Mouse (Mus musculus) kidney, postnatal 4 days (tissue): ENCODE measurements around the gene Kcns3.

Source experiments
- DNase-seq, 2 experiments: peaks; one replicate each; pipeline ENCODE4 v3.0.0; 2021; ENCODE audit warnings: mixed read lengths in 2 of 2

The Kcns3 gene

DNA sequence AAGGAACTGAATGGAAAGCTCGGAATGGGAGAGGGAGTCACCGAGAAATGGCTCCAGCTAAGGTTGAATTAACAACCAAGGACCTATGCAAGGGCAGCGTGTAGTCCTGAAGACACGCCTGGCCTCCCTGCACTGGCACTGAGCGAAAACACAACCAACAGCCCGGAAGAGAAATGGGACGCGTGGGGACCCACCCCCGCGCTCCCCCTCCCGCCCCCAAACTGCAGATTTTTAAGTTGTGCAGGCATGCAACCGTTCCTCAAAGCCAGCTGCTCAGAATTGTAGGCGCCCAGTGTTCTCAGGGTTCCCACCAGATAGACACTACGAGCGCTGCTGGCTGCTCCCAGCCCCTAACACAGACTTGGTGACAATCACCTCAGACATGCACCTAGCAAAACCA is at the start of gene Kcns3:
Kcns3 (minus strand) TSS at position 42 of the 400 bp plus-strand sequence.
- peak; percentile 5 to 27 for DNase-seq

- no peak for DNase-seq
Measured at GRCm38 (mm10) chr12:11198551-11198950, 47.7 kb upstream of the Kcns3 start.

GRCm38 (mm10) chr12:11198026-11198425 is 47.2 kb upstream of the Kcns3 start:
- no peak for DNase-seq

- no peak for DNase-seq
Measured at GRCm38 (mm10) chr12:11196830-11197229, 46.0 kb upstream of the Kcns3 start.

- DNase-seq, result peak; percentile 87 to 89
Measured at GRCm38 (mm10) chr12:11196142-11196597, 45.3 kb upstream of the Kcns3 start.

- DNase-seq, result peak in 1 of 2 experiments; percentile 10
Measured at GRCm38 (mm10) chr12:11195031-11195430, 44.2 kb upstream of the Kcns3 start.

DNA sequence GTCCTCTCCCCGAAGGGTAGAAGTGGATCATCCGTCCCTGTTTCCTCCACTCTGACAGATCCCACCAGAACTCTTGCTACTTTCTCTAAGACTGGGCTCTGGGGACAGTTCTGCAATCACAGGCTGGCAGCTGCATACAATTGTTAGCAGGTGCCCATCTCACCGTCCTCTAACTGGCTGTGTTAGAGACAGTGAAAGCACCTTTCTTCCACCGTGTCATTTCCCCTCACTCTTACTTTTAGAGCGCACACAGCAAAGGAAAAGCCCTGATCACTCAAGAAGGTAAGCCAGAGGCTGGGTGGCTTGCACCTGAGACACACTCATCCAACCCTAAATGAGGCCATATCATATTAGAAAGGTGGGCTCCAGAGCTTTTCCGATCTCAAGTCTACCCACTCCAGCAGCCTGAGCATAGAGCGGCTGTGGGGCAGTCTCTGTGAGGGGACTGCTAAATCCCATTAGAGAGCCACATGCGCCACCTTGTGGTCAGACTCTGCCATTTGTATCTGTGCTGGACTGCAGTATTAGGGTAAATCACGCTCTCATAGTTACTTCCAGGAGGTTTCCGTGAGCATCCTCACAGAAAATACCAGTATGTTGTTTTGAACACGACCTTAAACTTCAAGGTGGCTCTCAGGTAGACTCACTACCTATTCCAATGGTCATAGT is 27.8 kb upstream of the Kcns3 start:
- DNase-seq, result peak; percentile 96 to 97

- DNase-seq, result peak in 1 of 2 experiments; percentile 33
Measured at GRCm38 (mm10) chr12:11177408-11178394, 26.8 kb upstream of the Kcns3 start.

- DNase-seq, result no peak
Measured at GRCm38 (mm10) chr12:11158670-11159069, 7.8 kb upstream of the Kcns3 start.

DNA sequence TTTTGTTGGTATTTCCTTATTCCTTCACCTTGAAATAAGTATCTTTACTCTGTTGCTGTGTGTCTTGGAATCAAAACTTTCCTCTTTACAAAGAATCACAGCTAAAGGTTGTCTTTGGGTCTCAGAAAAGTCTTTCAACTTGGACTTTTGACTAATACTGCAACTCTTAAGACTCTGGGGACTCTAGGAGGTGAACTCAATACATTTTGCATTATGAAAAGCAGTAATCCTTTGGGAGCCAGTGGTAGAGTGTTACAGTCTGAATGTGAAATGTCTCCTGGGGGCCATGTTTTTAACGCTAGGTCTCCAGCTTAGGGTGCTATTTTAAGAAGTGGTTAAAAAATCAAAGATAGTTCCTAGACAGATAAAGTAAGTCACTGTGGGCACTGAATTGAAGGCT is 4.3 kb upstream of the Kcns3 start:
- no peak for DNase-seq

- no peak for DNase-seq
Measured at GRCm38 (mm10) chr12:11153587-11153986, 2.7 kb upstream of the Kcns3 start.

GRCm38 (mm10) chr12:11150192-11150935 is 492 bp downstream of the Kcns3 start:
- peak; percentile 74 to 83 for DNase-seq

DNA sequence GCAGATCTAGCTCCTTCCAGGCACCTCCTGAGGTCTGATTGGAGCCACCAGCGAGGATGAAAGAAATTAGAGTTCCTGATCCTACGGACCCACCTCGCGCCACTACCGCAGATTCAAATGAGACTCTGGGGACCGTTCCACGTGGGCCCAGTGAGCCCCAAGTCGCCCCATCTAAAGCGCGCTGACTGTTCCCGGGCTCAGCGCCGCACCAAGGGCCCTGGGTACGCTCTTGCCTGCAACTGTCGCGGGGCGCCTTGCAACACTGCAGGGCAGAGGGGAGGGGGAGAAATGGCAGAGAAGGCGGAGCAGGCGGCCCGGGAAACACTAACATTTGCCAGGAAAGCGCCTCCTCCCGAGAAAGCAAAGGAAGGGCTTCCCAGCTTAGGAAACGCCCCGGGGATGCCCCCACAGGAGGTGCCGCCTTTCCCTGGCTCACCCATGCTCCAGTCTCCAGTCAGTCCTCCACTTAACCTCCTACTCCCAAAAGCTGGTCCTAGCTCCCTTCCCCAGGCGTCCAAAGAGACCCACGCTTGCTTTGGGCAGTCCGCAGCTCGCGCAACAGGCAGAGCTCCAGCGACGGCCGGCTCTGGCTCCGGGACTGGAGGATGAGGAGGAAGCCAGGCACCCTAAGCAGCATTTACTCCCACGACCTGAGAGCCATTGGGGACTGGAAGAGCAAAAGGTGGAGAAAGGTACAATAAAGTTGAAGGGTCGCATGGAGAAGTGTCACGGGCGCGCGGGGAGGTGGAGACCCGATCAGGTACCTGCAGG is 1.2 kb downstream of the Kcns3 start:
- DNase-seq, result peak; percentile 69 to 82

- peak in 1 of 2 experiments; percentile 65 for DNase-seq
Measured at GRCm38 (mm10) chr12:11149121-11149420, 1.8 kb downstream of the Kcns3 start.

DNA sequence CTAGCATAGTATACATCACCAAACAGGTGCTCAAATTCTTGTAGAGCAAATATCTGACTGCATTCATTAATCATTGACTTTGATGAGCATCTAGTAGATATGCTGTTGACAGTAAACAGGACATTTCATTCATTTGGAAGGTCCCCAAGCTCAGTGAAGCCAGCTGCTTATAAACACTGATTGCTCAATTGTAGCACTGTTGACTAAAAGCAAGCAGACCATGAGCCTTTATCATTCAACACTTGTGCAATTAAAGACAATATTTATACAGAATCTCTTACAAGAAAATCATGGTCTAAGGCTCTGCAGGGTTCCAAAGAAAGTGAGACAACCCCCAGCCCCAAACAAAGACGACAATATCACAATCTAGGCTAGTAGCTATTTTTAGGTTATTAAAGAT is 6.0 kb downstream of the Kcns3 start:
- DNase-seq, result no peak

DNA sequence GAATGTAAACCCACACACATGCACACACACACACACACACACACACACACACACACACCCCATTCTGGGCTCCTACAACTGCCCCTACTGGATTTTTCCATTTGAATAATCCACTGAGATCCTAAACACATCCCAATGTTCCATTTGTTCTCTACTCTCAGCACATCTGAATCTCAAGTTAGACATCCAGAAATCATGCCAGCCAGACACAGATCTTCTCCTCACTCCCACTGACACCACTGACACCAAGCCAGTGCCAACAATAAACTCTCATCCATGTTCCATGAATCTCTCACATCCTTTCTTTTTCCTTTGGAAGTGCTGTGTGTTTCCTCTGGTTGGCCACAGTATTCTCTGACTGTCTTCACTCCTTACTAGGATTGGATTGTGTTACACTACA is 18.4 kb downstream of the Kcns3 start:
- DNase-seq, result no peak

DNA sequence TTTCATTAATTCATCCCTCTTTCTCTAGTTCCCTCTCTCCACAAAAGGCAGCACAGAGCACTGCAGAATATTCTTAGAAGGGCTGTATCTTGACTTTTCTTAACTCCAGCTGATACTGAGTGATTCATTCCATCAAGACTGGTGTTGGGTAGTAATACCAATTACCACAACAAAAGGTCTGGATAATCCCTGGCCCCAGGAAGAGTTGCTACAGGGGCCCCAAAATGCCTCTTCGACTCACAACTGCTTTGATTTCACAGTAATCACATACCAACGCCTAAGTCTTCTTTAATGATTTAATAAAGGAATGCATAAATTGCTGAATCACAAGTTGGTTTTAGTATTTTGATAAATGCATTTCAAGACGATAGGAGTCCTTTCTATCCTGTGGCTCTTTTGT is 21.7 kb downstream of the Kcns3 start:
- DNase-seq, result no peak

DNA sequence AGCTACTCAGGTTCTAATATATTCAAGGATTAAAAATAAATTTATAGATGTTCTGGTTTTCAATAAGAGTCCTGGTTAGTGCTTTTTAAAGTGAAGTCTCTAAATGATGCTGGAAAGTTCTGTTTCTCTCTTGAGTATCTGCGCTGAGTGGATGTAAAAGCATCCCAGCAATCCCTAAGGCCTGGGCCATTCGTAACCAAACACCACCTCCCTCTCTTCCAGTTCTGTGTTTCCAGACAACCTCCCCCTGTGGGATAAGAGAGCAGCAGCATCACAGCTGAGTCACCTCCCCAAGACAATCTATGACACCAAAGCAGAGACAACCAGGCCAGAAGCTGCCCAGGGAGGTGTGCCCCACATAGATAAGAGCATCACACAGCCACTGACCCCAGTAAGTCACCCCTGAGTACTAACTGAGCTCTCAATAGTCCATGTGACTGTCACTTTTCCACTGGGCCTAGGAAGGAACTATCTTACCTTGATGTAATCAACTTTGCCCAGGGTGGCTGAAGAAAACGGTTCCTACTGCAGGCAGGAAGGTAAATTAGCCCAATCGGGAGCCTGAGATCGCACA is 24.6 kb downstream of the Kcns3 start:
- DNase-seq, result no peak

GRCm38 (mm10) chr12:11101565-11101964 is 49.3 kb downstream of the Kcns3 start:
- no peak for DNase-seq

DNA sequence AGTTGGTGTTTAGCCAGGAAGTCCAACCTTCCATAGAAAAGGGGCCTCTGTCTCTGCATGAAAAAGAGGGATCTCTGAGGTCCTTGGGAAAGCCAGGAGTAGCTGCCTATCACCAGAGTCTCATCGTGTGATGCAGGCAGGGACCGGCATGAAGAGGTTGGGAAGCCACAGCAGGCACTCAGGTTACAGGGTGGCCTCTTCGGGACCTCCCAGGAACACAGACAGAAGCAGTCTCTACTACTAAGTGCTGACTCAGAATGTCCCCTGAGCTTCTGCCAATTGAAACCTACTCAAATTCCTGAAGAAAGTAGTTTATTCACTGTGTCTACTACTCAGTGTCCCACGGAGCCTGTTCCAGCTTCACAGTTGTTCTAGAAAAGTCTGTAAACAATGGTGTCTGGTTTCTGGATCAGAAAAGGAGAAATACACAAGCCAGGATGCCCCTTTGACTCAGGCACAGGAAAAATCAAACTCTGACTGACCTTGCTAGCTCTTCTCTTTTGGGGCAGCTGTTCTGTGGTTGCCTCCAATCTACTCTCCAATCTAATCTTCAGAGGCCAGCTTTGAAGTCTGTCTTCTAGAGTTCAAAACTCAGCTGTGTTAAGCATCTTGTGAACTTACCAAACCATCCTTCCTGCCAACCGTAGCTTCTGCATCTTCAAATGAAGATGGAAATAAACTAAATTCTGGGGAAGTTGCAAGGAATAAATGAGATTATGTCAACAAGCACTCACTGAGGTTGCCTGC is 62.1 kb downstream of the Kcns3 start:
- no peak for DNase-seq

- no peak for DNase-seq
Measured at GRCm38 (mm10) chr12:11086866-11087265, 64.0 kb downstream of the Kcns3 start.
